ENCODE assay signal across 8 mouse cellular contexts in genomic region chr17:29704781-29705180, GRCm38 (mm10). TPM values are rescaled to one million over a fixed set of nuclear protein-coding genes. Genes with fewer than 3 reads are reported as not detected.
DNase-seq lines count a peak whose midpoint lies in the region; ATAC-seq and TF ChIP-seq lines count a peak whose summit lies in the region.

No protein-coding gene starts in this region.

- H3K79me2 ChIP-seq in CH12.LX (replicated peaks; ENCODE audit: control insufficient read depth, extremely low read depth, insufficient read depth, poor library complexity, severe bottlenecking): no peaks in the 10 kb centered on the region

- peaks cover 50 to 87% of the 10 kb centered on the region in 2 experiments for H3K36me3 ChIP-seq in CH12.LX (replicated peaks in 1 of 2; ENCODE audit: control insufficient read depth in 1 of 2, insufficient read depth in 1 of 2, low read length in 1 of 2)

- no peak for TF ChIP-seq EP300 in CH12.LX (IDR thresholded peaks at IDR 0.05; ENCODE audit: low read length)

- no peak overlapping the region for H3K27ac ChIP-seq in CH12.LX (ENCODE audit: insufficient read depth, low read depth)
- no peak overlapping the region for H3K27ac ChIP-seq in cerebellum, adult 2 months (ENCODE audit: insufficient read depth, low read length)

- WGBS in cerebellum, adult 2 months: 45% methylated on average over 3 of the region's 3 CpGs

- in situ Hi-C loops in CH12.LX (cut with MboI; ENCODE audit: low pct_ligation_motif_present, low pct_unique_long_range_greater_than_20kb, low sequenced_read_pairs): no loop called here

- H3K27me3 ChIP-seq in CH12.LX (replicated peaks): no peaks in the 10 kb centered on the region
- no peaks in the 10 kb centered on the region for H3K27me3 ChIP-seq in cerebellum, adult 2 months (ENCODE audit: control insufficient read depth, insufficient read depth, low read length)

- dilution Hi-C loops in CH12.LX (cut with MboI; ENCODE audit: extremely low pct_ligation_motif_present, extremely low pct_unique_long_range_greater_than_20kb, low sequenced_read_pairs): no loop called here

- no peak for ATAC-seq in erythroid progenitor cell, adult 5-6 weeks (replicated peaks; ENCODE audit: low FRiP score, poor library complexity, severe bottlenecking)

- DNase-seq in B cell, adult 2 months: peak; percentile 77 to 78
- peak; percentile 66 for DNase-seq in CH12.LX (ENCODE audit: extremely low read depth)
- DNase-seq in cerebellum, adult 2 months: peak; percentile 61 to 72
- DNase-seq in forelimb bud, embryonic 11.5 days (ENCODE audit: low read depth, low spot score): peak; percentile 61
- DNase-seq in kidney, postnatal 14 days: peak; percentile 51
- peak; percentile 26 for DNase-seq in lung, postnatal 36 days
- DNase-seq in spleen, adult 12 weeks (ENCODE audit: low spot score): peak; percentile 30

- peaks cover 0 to 61% of the 10 kb centered on the region in 2 experiments; a peak in 2 of 4 replicates for H3K4me1 ChIP-seq in CH12.LX (ENCODE audit: control insufficient read depth in 1 of 2, insufficient read depth in 2 of 2)
- peaks cover 32% of the 10 kb centered on the region for H3K4me1 ChIP-seq in cerebellum, adult 2 months (ENCODE audit: control insufficient read depth, insufficient read depth, low read length)

- H3K4me3 ChIP-seq in CH12.LX (replicated peaks in 1 of 3; ENCODE audit: low read depth in 2 of 3, low read length in 2 of 3, poor library complexity in 1 of 3): no peak overlapping the region
- H3K4me3 ChIP-seq in cerebellum, adult 2 months (replicated peaks; ENCODE audit: insufficient read depth, low read depth, low read length): no peak overlapping the region

- TF ChIP-seq RAD21 in CH12.LX (IDR thresholded peaks at IDR 0.05; ENCODE audit: low read depth, low read length): peak; percentile 93

- peak; percentile 61 to 91 for TF ChIP-seq CTCF in CH12.LX (conservative IDR thresholded peaks at IDR 0.05 in 1 of 2, IDR thresholded peaks at IDR 0.05 in 1 of 2; ENCODE audit: low read depth in 2 of 2, low read length in 2 of 2)
- TF ChIP-seq CTCF in cerebellum, adult 2 months (IDR thresholded peaks at IDR 0.05; ENCODE audit: borderline replicate concordance, insufficient read depth, low read depth, low read length): peak; percentile 94

- TF ChIP-seq POLR2A in CH12.LX (IDR thresholded peaks at IDR 0.05; ENCODE audit: low read depth, low read length): no peak
- no peak for TF ChIP-seq POLR2A in cerebellum, adult 2 months (IDR thresholded peaks at IDR 0.05; ENCODE audit: borderline replicate concordance, insufficient read depth, low read length)

- no peak overlapping the region for H3K4me2 ChIP-seq in CH12.LX (ENCODE audit: insufficient read depth, low read depth, poor library complexity, severe bottlenecking)

- H3K9me3 ChIP-seq in CH12.LX (replicated peaks; ENCODE audit: low read length): no peaks in the 10 kb centered on the region

- no peak overlapping the region for H3K9ac ChIP-seq in CH12.LX (ENCODE audit: insufficient read depth, low read depth)

TF ChIP-seq in CH12.LX, 34 proteins besides CTCF, POLR2A, EP300 and RAD21:
- 0 out of 2 replicates have a peak, but pooled peaks have one; percentile 21 for TF ChIP-seq SIN3A (IDR thresholded peaks at IDR 0.05; ENCODE audit: low read length)
- TF ChIP-seq ELF1 (IDR thresholded peaks at IDR 0.05; ENCODE audit: low read depth, low read length): no peak
- TF ChIP-seq JUN (IDR thresholded peaks at IDR 0.05; ENCODE audit: insufficient read depth, low read depth, low read length): no peak
- TF ChIP-seq HCFC1 (IDR thresholded peaks at IDR 0.05; ENCODE audit: low read depth, low read length): no peak
- no peak for TF ChIP-seq USF1 (IDR thresholded peaks at IDR 0.05; ENCODE audit: low read depth, low read length)
- no peak for TF ChIP-seq ETS1 (conservative IDR thresholded peaks at IDR 0.05; ENCODE audit: low read depth, low read length)
- no peak for TF ChIP-seq UBTF (IDR thresholded peaks at IDR 0.05; ENCODE audit: low read depth, low read length)
- TF ChIP-seq JUND (conservative IDR thresholded peaks at IDR 0.05; ENCODE audit: low read depth, low read length): no peak
- no peak for TF ChIP-seq MAZ (IDR thresholded peaks at IDR 0.05; ENCODE audit: low read depth, low read length)
- TF ChIP-seq NRF1 (IDR thresholded peaks at IDR 0.05; ENCODE audit: low read depth, low read length): no peak
- no peak for TF ChIP-seq ZC3H11A (IDR thresholded peaks at IDR 0.05; ENCODE audit: low read depth, low read length)
- 0 out of 2 replicates have a peak, but pooled peaks have one; percentile 32 for TF ChIP-seq ZNF384 (IDR thresholded peaks at IDR 0.05; ENCODE audit: low read depth, low read length)
- TF ChIP-seq MAX (IDR thresholded peaks at IDR 0.05; ENCODE audit: low read length): no peak
- TF ChIP-seq E2F4 (IDR thresholded peaks at IDR 0.05; ENCODE audit: insufficient replicate concordance, low read depth, low read length): no peak
- TF ChIP-seq MAFK (IDR thresholded peaks at IDR 0.05; ENCODE audit: insufficient replicate concordance, low read length): no peak
- no peak for TF ChIP-seq ZMIZ1 (IDR thresholded peaks at IDR 0.05; ENCODE audit: low read depth, low read length)
- peak; percentile 92 for TF ChIP-seq SMC3 (IDR thresholded peaks at IDR 0.05; ENCODE audit: low read depth, low read length)
- 0 out of 2 replicates have a peak, but pooled peaks have one; percentile 17 for TF ChIP-seq POLR2AphosphoS2 (IDR thresholded peaks at IDR 0.05; ENCODE audit: low read depth, low read length)
- 0 out of 2 replicates have a peak, but pooled peaks have one; percentile 9 for TF ChIP-seq NELFE (IDR thresholded peaks at IDR 0.05; ENCODE audit: low read depth, low read length)
- TF ChIP-seq TBP (conservative IDR thresholded peaks at IDR 0.05; ENCODE audit: low read depth, low read length): no peak
- TF ChIP-seq MXI1 (IDR thresholded peaks at IDR 0.05; ENCODE audit: low read depth, low read length): no peak
- no peak for TF ChIP-seq RCOR1 (conservative IDR thresholded peaks at IDR 0.05; ENCODE audit: low read depth, low read length)

RNA-seq across cellular contexts. Expression of gene Ccdc167, which starts 12.1 kb away (rescaled TPM):
- total RNA-seq in CH12.LX (2012; rRNA removed) (18.7 and 23.5 TPM in 2 replicates), CH12.LX (2014; rRNA removed) (8.8 and 9.1 TPM in 2 replicates)
- 12.0 and 15.4 TPM in 2 replicates for polyA plus RNA-seq in CH12.LX (2012; ENCODE audit: insufficient read length, low read depth)
- polyA plus RNA-seq in cerebellum, adult 2 months (2012; rRNA removed): 25.9 and 26.2 TPM in 2 replicates
- total RNA-seq in erythroid progenitor cell, adult 5-6 weeks (2015; ENCODE audit: low replicate concordance): 7.9 and 11.7 TPM in 2 replicates
- total RNA-seq in erythroid progenitor cell, adult 5-6 weeks (2017; ENCODE audit: low replicate concordance): 7.9 and 9.8 TPM in 2 replicates

RNA-seq across cellular contexts. Expression of gene Cmtr1, which starts 44.4 kb away (rescaled TPM):
- total RNA-seq in CH12.LX (2012; rRNA removed) (88.8 and 95.3 TPM in 2 replicates), CH12.LX (2014; rRNA removed) (96.9 and 105 TPM in 2 replicates)
- polyA plus RNA-seq in CH12.LX (2012; ENCODE audit: insufficient read length, low read depth): 135 and 152 TPM in 2 replicates
- 96.5 and 99.1 TPM in 2 replicates for polyA plus RNA-seq in cerebellum, adult 2 months (2012; rRNA removed)
- total RNA-seq in erythroid progenitor cell, adult 5-6 weeks (2015; ENCODE audit: low replicate concordance): 72.1 and 86.9 TPM in 2 replicates
- total RNA-seq in erythroid progenitor cell, adult 5-6 weeks (2017; ENCODE audit: low replicate concordance): 448 and 477 TPM in 2 replicates

Comparison
In these comparisons a context has a peak if more than half of its experiments do, and no peak if none do; other contexts are left out.
1. DNase-seq: peak in every context shown above with its lines; median percentile 78 in B cell, adult 2 months; 66 in cerebellum, adult 2 months; 66 in CH12.LX; 61 in forelimb bud, embryonic 11.5 days; 51 in kidney, postnatal 14 days; 30 in spleen, adult 12 weeks; 26 in lung, postnatal 36 days.